Mouse (Mus musculus): ENCODE data around the gene Adora2a.
"Not testable (repeated sequence)": the region's sequence is repeated elsewhere in the genome, so short reads cannot be mapped to it uniquely, and the experiment has no call there.

Adora2a gene

DNA sequence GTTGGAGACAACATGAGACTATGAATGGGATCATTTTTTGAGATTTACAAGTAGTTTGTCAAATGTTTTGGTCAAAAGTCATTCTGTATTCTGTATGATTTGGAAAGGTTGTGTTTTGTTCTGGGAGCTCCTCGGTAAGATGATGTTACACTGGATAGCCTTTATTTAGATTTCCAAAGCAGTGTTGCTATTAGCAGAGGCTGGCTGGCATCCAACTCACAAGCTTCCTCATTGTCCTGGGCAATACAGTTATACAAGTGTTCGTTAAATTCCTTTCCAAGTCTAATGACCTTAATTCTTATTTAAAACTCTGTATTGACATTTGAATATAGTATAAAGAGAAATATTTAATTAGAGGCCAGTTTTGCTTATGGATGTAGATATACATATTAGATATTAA is 28.6 kb downstream of the Adora2a start:
- no peak for DNase-seq (ENCODE audit: low read depth, low spot score)

DNA sequence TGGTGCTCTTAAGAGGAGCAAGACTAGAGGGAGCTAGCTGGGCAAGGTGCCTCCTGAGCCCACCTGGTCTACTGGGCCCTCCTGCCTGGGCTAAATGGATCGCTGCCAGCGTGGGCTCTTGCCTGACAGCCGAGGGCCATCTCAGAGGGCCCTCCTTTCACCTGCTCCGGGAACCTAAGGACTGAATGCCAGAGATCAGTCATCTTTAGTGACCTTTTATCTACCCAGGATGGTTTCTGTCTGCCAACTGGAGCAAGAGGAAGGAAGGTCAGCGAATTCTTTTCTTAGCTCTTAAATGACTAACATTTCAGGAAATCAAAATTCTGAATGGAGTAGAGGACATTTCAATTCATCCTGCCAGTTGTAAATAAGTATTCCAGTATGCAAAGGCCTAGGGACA is 33.9 kb downstream of the Adora2a start:
- no peak for DNase-seq (ENCODE audit: low read depth, low spot score)

GRCm38 (mm10) chr10:75352541-75352940 is 35.9 kb downstream of the Adora2a start:
- no peak for DNase-seq (ENCODE audit: low read depth, low spot score)

- not testable (repeated sequence) for DNase-seq (ENCODE audit: low read depth, low spot score)
Measured at GRCm38 (mm10) chr10:75353838-75354241, 37.2 kb downstream of the Adora2a start.

- DNase-seq (ENCODE audit: low read depth, low spot score): no peak
Measured at GRCm38 (mm10) chr10:75355341-75355740, 38.7 kb downstream of the Adora2a start.

- DNase-seq (ENCODE audit: low read depth, low spot score): peak; percentile 14
Measured at GRCm38 (mm10) chr10:75364214-75364690, 47.6 kb downstream of the Adora2a start.

DNA sequence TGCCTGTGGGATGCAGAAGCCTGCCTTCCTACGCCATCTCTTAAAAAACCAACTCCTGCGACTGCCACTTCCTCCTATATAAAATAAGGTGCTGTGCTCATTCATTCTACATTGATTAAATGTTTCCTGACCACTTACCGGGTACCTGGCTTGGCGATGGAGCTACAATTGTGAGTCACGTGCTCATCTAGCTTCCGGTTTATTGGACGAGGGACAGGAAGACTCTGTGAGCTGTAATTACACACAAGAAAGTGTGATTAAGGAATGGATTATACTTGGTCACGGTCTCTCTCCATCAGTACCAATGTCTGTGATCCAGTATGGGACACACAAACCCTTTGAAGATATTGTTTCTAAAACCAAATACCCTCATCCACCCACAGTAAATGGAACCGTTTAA is 48.1 kb downstream of the Adora2a start:
- no peak for DNase-seq (ENCODE audit: low read depth, low spot score)

DNA sequence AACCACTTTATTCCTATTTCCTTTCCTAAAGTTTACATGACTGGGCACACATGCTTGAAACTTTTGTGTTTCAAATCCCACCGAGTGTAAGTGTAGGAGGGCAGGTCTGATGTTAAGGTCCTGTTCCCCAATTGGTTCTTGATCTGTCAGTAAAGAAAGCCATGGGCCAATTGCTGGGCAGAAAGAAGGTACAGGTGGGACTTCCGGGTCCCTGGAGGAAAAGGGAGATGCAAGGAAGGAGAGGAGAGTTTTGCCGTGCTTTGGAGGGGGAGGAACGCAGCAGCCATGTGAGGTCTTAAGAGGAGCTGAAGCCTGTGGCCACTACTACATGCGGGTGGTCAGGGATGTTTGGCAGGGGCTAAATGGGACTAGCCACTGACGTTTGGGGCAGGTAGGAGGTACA is 48.6 kb downstream of the Adora2a start:
- DNase-seq (ENCODE audit: low read depth, low spot score): no peak

DNA sequence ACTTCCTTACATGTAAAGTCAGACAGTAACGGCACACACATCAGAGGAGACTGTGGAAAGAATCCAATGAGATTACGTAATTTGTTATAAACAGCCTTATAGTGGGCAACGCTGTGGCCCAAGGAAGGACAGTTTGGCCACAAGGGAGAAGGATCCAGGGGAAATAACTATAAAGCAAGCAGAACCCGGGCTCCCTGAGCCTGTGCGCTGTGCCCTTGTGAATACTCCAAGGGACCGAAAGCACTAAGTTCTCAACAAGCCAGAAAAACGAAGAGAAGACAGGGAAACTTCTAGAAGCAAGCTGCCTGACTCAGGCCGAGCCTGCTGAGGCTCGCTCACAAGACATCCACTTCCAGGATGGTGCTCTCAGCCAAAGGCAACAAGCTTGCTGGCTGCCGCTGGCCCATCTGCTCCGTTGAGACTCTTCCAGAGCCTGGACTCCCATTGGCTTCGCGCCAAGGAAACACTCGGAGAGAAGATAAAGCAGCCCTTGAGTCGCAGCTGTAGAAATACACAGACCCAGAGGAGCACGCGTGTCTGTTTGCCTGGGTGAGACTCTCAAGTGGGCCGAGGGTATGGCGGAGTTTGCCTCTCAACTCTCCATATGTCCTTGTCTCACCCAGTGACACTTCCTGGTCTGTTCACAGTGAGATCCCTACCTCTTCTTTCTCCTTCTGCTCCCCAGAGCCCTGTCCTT is 57.1 kb downstream of the Adora2a start:
- DNase-seq (ENCODE audit: low read depth, low spot score): not testable (repeated sequence)

GRCm38 (mm10) chr10:75378688-75379087 is 62.0 kb downstream of the Adora2a start:
- no peak for DNase-seq (ENCODE audit: low read depth, low spot score)

All from embryo, embryonic 11.5 days (tissue).